Mouse (Mus musculus) heart, adult 11 months (tissue): Measurements from ENCODE around the gene Sept8.
A peak's percentile ranks its signal among the peaks of the same experiment; 100 is the strongest.

ENCODE experiments used
- DNase-seq: peaks from one replicate; pipeline ENCODE4 v3.0.0; 2022

The Sept8 gene

GRCm38 (mm10) chr11:53496946-53497345 lies 22.1 kb upstream of the Sept8 start:
- peak; percentile 94 for DNase-seq

GRCm38 (mm10) chr11:53500569-53500968 lies 18.5 kb upstream of the Sept8 start:
- peak; percentile 95 for DNase-seq

- no peak for DNase-seq
These were observed 16.9 kb upstream of the Sept8 start for GRCm38 (mm10) chr11:53502039-53502765.

DNA sequence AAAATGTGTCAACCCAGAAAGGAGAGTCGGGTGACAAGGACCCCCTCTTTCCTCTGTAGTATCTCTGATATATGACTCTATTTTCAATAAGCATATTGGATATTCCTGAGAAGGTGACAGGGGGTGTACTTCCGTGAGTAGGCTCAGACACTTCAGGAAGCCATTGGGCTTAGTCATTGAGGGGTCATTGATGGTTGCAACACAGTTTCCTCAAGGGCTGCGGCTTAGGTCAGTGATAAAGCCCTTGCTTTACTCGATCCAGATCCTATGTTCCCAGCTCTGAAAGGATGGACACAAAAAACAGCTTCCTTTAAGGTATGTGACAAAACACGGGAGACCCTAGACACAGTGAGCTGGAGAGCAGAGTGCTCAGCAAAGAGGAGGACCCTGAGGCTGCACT lies 15.3 kb upstream of the Sept8 start:
- DNase-seq = no peak

DNA sequence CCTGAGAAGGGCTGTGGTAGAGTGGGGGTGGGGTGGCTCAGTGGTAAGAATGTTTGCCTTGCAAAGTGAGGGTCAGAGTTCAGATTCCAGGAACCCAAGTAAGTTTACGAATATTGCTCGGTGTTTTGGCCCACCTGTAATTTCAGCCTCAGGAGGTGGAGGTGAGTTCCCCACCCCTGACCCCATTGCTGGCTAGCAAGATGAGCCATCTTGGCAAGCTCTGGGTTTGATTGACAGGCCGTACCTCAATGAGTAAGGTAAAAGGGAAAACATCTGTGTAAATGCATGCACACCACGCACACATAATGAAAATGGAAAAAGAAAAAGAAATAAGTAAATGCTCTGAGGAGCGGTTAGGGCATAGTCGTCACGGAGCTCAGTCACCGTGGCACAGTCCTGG lies 14.7 kb upstream of the Sept8 start:
- no peak for DNase-seq

GRCm38 (mm10) chr11:53505026-53505663 lies 13.9 kb upstream of the Sept8 start:
- DNase-seq = no peak

DNA sequence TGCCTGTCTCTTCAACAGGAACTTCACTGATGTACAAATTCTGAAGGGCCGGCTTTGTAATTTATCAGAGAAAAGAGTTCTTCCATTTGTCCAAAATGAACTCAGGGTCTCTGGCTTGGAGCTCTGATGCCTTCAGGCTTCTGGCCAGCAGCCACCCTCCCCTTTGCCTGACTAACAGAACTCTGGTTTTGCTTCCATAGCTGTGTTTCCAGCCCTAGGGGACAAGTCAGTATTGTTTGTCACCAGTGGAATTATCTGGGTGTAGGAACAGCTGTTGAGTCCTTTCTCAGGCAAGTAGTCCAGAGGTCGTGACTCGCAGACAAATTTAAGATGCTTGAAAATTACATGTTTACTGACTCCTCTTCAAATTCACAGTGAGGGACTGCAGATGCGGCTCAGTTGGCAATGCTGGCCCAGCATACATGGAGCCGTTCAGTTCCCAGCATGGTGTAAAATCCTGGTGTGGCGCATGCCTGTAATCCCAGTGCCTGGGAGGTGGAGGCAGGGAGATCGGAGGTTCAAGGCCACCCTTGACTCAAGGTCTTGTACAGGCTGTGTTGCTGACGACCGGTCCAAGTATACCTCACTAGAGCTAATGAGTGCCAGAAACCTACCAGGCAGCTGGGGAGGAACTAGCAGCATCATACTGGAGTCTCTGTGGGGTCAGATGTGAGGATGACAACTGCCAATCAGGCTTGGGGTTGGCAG lies 11.8 kb upstream of the Sept8 start:
- DNase-seq = peak; percentile 95

DNA sequence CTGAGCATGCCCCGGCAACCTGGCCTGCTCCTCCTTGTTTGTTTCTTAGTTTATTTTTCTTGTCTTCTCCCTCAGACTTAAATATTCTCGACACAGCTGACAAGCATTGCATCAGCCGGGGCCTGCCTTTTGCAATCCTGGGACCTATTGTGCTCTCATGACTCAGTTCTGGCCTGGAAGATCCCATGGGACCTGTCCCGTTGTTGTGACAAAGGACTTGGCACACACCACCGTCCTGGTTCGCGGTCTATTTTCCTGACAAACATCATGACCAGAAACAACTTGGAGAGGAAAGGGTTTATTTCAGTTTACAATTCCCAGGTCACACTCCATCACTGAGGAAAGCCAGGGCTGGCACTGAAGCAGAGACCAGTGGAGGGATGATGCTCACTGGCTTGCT lies 10.9 kb upstream of the Sept8 start:
- DNase-seq = peak; percentile 99

DNA sequence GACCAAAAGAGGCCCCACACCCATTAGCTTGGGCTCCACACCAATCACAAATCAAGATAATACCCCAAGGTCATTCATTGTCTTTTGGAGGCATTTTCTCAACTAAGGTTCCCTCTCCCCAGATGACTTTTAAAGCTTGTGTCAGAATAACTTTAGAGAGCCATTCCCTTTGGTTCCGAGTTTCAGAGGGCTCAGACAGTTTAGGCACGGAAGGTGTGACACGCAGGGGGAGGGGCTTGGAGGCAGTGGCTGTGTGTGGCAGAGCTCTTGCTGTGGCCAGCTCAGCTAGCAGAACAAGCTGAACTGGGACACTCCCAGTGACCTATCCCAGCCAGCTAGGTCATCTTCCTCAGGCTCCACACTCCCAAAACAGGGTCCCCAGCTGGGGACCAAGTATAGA lies 10.5 kb upstream of the Sept8 start:
- peak; percentile 95 for DNase-seq

GRCm38 (mm10) chr11:53510351-53510750 lies 8.7 kb upstream of the Sept8 start:
- DNase-seq = peak; percentile 95

DNA sequence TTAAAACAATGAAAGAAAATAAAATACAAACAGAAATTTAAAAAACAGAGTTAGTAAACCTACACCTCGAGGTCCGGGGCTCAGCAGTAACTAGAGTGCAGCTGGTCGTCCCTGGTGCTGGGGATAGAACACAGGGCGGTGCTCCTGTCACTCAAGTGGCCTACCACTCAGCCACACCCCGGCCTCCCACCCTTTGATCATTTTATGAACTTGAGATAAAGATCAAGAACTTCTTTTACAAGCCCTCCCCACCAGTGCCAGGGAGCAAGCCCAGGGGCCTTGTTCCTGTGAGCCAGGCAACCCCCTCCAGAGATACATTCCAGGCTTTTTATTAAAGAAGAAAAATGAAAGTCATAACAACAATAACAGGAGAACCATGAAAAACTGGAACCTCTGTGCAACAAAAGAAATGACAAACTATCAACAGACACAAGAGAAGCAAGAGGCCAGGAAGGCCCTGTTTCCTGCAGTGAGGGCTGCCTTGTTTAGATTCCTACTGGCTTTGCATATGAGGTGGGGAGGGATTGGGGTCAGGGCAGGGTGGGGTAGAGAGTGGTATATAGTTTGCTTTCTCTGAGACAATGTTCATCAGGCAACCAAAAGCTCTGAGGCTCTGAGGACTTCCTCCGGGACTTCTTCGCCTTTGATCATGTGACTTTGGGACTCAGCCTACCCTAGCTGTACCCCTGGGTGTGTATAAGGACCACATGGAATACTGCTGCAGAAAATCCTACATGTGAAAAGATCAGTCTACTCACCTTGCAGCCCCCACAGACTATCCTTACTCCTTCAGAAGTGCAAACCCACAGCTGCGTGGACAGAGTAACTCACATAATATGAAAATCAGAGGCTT lies 2.1 kb upstream of the Sept8 start:
- peak; percentile 81 for DNase-seq

- DNase-seq = no peak
These were observed 298 bp upstream of the Sept8 start for GRCm38 (mm10) chr11:53518759-53519158.

- peak; percentile 99 for DNase-seq
These were observed 1.3 kb downstream of the Sept8 start for GRCm38 (mm10) chr11:53520122-53520978.

DNA sequence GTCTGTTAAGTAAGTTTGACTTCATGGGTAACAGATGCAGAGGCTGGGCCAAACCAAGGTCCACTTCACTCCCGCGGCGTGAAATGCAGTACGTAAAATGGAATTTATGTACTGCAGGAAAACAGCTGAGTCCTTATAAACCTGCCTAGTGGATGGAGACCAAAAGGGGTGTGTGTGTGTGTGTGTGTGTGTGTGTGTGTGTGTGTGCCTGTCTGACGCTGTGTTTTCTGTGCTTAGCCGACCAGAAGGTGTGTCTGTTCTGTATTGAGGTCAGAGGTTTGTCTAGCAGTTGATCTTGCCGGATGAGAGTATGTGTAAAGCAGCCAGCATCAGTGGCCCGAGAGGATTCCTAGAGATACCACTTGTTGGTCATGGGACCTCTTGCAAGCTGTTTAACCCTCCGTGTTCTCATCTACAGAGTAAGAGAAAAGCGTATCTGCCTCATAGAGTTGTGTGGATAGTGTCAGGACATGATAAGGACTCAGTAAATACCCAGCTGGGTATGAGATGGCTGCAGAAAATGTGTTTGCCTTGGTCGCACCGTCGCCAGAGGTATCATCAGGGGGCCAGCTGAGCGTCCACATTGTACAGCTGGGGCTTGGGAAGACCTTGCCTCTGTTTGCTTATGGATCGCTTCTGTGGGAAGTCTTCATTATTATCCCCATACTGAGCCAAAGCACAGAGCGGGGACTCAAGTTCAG lies 2.2 kb downstream of the Sept8 start:
- peak; percentile 94 for DNase-seq

GRCm38 (mm10) chr11:53521821-53522131 lies 2.7 kb downstream of the Sept8 start:
- peak; percentile 98 for DNase-seq

DNA sequence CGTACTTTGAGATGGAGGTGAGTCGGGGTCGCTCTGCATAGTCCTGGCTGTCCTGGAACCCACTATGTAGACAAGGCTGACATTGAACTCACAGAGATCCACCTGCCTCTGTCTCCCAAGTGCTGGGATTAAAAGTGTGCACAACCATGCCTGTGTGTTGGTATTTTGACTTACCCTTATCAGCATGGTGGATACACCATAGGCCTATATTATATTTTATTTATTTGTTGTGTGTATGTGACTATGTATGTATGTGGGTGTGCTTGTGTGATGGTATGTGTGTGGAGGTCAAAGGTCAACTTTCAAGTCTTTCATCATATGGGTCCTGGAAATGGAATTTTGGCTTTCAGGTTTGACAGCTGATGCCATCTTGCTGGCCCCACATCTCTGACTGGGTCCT lies 3.3 kb downstream of the Sept8 start:
- peak; percentile 82 for DNase-seq

GRCm38 (mm10) chr11:53522930-53523329 lies 3.9 kb downstream of the Sept8 start:
- peak; percentile 92 for DNase-seq

DNA sequence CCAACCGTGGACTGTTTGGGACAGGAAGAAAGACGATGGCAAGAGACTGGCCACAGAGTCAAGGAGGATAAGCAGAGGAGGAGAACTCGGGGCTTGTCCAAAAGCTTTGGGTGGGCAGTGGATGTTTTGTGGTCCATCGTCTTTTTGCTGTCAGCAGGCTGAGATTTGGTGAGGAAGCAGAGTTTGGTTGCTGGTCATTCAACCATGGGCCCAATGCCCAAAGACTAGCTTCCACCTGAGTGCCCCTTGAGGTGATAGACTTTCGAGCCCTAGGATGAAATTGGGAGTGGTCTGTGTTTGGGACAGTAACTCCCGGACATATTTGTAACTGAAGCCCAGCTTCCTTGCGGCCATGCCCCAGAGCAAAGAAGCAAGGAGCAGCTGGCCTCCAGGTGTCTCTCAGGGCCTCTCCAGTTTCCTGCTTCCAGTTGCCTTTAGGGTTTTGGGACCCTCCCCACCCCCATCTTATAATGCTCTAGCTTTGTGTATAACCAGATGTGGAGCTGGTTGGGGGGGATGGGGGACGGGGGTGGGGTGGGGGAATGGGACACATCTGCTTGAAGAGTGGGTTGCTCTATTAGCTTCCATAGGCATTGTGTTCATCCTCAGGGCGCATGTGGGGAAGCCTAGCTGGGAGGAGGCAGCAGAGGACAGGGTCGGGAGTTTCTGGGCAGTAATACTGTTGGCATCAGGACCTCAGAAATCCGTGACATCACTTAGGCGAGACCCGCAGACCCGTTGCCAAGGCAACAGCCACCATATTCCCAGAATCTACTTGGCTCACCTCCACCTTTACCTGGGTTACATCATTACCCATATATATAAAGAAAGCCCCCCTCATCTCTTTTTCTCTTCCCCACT lies 4.7 kb downstream of the Sept8 start:
- no peak for DNase-seq

DNA sequence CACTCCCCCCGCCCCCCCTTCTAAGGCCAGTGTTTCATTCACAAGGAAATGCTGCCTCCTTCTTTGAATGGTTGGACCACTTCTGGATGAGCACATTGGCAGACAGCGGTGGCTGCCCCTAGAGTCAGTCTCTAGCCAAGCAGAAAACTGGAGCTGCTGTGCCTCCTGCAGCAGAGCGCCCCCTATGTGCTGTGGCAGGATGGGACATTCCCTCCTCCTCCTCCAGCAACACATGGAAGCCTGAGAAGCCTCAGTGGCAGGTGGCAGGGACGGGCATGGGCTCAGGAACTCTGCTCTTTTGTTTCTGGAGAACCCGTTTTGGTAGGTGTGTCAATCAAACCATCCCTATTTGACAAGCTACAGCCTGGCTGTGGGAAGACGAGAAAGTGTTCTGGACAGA lies 5.8 kb downstream of the Sept8 start:
- DNase-seq = no peak

GRCm38 (mm10) chr11:53525461-53525860 lies 6.4 kb downstream of the Sept8 start:
- DNase-seq = peak; percentile 97
